Mouse (Mus musculus) left cerebral cortex, postnatal 14 days (tissue): Measurements from ENCODE around the gene Smg8. TPM values are rescaled to one million over a fixed set of nuclear protein-coding genes. Genes with fewer than 3 reads are reported as not detected.
A peak's percentile ranks its signal among the peaks of the same experiment; 100 is the strongest.

Experiments used
- DNase-seq, 2 experiments: peaks; one replicate each; pipeline ENCODE4 v3.0.0; 2021 to 2022; ENCODE audit warnings: low spot score in 2 of 2, mixed read lengths in 1 of 2
- intact Hi-C: fragments of 180-260 bp; cut with DNase I; formaldehyde crosslinking; loops from one replicate; pipeline ENCODE4 v1.15.1; 2025
- long read RNA-seq, 2 experiments: library from polyadenylated mRNA; stranded (forward); transcript quantifications; one replicate each; pipeline ENCODE4 v2.0.0; 2021
- total RNA-seq, 2 experiments: library from RNA; stranded (reverse); gene quantifications; 2 replicates each; pipeline ENCODE4 v1.2.3; 2021

The Smg8 gene
- 10 to 100 TPM; 14.6 to 15.0 TPM for total RNA-seq
- long read RNA-seq, experiment 1, transcript Smg8-201 (4 exons, 3,218 nt) = major isoform, 10 of 12 reads
- long read RNA-seq, experiment 1, partial matches to known transcripts = 1 of 12 reads
- long read RNA-seq, experiment 1, other reads (novel, unspliced or antisense) = 1 of 12 reads
- long read RNA-seq, experiment 2, transcript Smg8-201 (4 exons, 3,218 nt) = major isoform, 10 of 10 reads
- long read RNA-seq, experiment 2, partial matches to known transcripts = 0 of 10 reads
- long read RNA-seq, experiment 2, other reads (novel, unspliced or antisense) = 0 of 10 reads

DNA sequence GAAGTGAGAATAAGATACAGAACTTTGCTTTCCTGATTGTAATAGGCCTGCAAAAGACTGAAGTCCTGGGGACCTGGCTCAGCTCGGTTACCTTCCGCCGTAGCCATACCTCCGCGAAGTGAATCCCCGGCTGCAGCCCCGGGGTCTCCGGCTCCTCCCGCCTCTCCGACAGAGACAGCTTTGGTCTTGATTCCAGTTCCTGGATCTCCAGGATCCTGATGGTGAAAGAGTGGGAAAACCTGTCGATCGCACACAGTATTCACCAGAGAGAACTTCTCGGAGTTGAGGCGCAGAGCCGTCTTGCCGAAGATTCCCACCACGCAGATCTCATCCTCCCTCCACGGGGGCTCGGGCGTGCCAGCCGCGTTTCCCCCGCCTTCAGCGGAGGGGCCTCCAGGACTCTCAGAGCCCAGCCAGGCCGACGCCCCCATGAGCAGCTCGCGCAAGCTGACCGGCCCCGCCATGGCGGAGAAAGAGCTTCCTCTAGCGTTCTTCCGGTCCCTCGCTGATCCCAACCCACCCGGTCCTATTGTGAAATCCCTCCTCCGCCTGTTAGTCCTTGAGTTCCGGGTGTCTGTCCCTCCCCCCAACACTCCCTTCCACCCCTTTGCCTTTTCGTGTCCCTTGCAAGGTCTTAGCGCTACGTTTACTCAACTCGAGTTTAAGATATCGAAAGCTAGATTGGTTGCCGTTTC is at the start of gene Smg8:
Gene Smg8, minus strand, starts transcription at position 485 of the 695 bp plus-strand sequence.
- intact Hi-C loops = no loop called here
- peak; percentile 77 to 82 for DNase-seq

DNA sequence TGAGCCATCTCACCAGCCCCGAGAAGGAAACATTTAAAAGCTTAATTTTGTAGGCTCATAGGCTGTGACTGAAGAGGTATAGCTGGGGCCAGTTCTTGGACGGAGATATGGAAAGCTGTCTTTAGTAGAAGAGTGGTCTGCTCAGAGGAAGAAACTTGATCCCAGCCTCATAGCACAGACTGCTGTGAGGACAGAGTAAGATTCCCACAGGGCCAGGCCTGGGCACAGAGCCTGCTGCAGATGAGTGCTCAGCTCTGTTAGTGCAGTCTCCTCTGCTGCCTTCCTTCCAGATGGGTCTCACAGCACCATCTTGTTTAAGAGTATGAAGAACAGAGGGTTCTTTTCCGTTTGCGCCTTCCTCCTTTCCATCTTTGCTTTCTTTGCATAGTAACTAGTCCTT is 49.7 kb upstream of the Smg8 start:
- DNase-seq = peak; percentile 4 to 18
- intact Hi-C loops = no loop called here

GRCm38 (mm10) chr11:87126824-87127816 is 40.5 kb upstream of the Smg8 start, which contains the start of gene Trim37:
Trim37 (plus strand) TSS chr11:87127077.
- intact Hi-C loops = no loop called here
- DNase-seq = peak; percentile 91 to 92

DNA sequence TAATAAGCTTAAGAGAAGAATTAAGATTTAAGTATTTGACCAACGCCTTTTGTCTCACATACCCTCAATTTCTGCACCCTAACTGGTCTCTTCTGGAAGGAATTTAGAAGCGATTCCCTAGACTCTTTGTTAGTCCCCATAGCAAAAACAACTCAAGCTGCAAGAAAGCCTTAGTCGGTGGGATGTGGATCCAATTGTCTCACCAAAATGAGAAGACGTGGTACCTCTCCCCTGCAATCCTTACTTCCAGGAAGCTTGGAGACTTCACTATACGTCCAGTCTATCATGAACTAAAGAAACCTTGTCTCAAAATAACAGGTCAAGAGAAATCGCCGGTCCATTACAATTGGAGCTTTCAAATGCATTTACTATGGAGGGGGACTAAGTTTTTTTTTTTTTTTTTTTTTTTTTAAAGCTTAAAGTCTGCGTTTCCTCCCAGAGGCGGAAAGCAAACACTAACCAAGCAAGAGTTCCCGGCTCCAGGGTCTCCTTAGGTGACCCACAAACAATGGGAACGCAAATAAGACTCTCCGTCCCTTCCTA is 39.8 kb upstream of the Smg8 start:
- intact Hi-C loops = no loop called here
- DNase-seq = no peak

GRCm38 (mm10) chr11:87125562-87125961 is 39.0 kb upstream of the Smg8 start:
- intact Hi-C loops = no loop called here
- DNase-seq = no peak

DNA sequence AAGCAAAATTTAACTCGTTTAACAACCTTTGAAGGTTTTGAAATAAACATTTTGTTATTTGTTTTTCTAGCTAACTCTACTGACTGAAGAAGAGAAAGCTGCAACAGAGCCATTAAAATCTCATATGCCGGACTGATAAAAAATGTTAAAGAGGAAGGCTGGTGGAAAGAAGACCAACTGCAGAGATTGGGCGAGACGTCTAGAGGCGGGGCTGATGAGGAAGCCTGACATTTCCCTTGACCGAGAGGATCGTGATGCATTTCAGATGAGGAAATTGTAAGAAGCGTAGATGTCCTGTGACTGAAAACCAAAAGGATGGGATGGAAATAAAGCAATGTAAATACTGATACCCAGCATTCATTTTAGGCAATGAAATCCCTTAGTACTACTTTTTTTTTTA is 35.3 kb upstream of the Smg8 start:
- intact Hi-C loops = no loop called here
- no peak for DNase-seq

DNA sequence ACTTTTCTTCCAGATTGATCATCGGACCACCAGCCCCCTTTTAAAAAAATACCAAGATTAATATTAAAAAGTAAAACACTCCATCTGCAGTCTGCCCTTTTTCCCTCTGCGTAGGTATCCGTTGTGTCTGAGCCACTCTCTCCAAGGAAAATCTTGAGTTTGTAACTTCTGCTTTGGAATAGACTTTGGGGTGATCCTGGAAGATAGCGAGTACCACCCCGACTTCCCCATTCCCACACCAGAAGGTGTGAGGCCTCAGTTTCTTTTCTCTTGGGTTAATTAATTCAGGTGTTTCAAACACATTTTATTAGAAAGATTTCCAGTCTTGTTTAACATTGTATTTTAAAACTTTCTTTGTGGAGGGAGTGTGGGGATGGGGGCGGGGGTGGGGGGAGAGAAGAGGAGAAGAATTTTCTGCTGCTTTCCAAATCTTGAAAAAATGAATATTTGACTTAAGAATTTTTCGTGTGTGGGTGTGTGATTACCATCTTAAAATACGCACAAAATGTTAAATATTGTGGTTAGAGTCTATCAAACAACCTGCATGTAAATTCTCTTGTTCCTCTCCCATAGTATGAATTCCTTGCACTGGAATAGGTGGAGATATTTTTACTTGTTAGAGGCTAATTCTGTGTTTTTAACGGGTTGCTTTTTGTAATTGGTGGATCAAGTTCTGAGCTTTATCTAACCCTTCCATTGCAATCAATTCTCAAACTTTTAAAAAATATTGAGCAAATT is 23.8 kb upstream of the Smg8 start:
- intact Hi-C loops = no loop called here

DNA sequence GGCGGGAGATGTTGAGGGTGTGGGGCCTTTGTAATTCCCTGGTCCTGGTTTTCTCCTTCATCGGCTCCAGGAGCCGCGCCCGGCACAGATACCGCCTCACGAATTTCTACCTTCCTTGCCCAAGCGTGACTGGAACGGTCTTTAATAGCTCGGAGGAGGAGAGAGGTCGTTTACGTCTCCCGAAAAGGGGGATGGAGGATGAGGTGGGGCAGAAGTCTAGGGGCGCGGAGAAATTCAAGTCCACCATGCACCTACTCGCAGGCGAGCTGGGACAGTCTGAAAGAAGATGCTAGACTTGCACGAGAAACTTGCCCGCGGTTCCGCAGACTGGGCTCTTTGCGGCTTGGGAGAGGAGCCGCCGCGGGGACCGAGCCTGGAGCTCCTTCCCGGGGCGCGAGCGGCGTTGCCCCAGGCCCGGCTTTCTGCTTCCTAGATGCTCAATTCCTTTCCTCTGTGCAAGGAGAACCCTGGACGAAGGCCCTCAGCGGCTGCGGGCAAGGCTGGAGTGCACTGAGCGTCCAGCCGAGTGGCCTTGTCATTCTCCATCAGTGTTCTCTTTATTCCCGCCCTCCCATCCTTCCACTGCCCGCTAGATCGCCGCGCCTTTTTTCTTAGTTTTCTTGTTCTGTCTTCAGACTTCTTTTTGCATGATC is 23.1 kb upstream of the Smg8 start:
- intact Hi-C loops = no loop called here
- peak in 1 of 2 experiments; percentile 19 for DNase-seq

More for the DNA sequence above, 23.8 kb upstream of the Smg8 start:
- DNase-seq = no peak

DNA sequence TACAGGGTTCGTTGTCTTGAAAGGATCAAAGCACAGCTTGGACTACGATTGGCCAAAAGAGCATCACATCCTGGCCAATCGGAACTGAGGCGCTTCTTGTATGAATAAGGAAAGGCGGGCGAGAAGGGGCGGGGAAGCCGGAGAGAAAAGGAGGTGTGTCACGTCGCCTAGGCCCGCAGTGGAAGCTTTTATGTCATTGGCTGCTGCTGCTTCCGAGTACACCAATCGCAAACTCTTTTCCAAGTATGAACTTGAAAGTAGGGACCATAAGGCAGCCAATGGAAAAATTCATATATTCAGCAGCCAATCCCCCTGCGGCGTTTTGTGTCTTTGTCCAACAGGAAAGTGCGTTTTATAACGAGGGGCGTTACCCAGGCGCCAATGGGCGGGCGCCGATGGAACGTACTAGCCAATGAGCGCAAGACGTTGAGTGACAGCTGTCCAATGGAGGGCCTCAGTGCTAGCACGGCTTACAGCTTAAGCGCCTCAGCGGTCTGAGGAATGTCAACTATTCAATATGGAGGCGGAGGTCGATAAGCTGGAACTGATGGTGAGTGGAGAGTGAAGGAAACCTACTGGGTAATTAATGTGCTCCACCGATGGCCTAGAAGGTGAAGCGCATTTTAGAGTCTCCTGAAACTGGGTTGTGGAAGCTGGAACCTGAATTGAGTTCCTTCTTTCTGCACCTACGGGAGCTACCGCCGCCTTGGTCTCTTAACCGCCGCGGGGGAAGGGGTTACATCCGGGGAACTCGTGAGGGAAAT is 22.4 kb upstream of the Smg8 start, which contains the start of gene Ska2:
Gene Ska2, plus strand, starts transcription at position 480 of the 764 bp plus-strand sequence.
- intact Hi-C loops = no loop called here

DNA sequence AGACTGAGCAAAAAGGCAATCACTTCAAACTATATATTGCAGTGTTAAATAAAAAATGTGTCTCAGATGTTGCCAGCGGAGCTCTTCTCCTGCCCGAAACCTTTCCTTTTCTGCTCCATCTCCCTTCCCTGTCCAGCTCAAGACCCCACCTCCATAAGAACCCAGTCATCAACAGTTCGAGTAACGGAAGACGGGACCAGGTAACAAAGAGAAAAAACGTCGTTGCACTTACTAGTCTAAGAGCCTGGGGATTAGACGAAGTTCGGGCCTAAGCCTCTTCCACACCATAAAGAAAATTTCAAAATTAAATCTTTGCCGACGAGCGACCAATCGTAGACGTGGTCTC is 21.8 kb upstream of the Smg8 start, which contains the start of gene Prr11:
Gene Prr11, minus strand, starts transcription at position 300 of the 346 bp plus-strand sequence.
- DNase-seq = no peak
- intact Hi-C loops = no loop called here

More for the DNA sequence above, 22.4 kb upstream of the Smg8 start, which contains the start of gene Ska2:
- DNase-seq = peak; percentile 98 to 99

DNA sequence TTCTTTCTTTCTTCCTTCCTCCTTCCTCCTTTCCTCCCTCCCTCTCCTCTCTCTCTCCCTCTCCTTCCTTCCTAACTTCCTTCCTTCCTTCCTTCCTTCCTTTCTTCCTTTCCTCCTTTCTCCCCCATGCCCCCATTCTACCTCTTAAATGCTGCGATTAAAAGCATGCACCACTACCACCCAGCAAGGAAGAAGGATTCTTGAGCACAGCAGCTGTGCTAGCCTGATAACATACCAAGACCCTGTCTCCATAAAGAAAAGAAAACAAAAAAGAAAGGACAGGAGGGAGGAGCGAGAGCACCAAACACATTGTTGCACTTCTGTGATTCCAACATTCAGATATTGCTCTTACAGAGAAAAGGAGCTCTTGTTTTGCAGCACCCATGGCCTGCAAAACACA is 568 bp upstream of the Smg8 start:
- no peak for DNase-seq
- intact Hi-C loops = no loop called here

GRCm38 (mm10) chr11:87085461-87085860 is 1.1 kb downstream of the Smg8 start:
- DNase-seq = no peak
- intact Hi-C loops = no loop called here

DNA sequence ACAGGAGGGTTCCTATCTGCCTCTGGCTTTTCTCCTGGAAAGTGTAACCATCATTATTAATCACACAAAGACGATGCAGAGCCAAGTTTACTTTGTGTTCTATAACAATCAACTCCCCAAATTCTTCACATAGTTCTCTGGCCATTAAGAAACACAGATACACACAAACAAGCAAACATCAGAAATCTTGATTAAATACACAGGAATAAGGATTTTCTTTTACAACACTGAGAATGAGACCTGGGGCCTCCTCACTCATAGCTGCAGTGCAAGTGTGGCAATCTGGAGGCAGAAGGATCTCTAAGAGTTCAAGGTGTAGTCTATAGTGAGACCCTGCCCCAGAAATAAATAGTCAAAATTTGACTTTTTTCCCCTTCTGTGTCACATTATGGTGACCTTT is 2.9 kb downstream of the Smg8 start:
- DNase-seq = no peak
- intact Hi-C loops = no loop called here

- peak; percentile 87 to 90 for DNase-seq
- intact Hi-C loops = no loop called here
Observed at GRCm38 (mm10) chr11:87073866-87074440, 12.6 kb downstream of the Smg8 start, which contains the start of gene Gdpd1. Gdpd1 (minus strand) TSS chr11:87074062.

GRCm38 (mm10) chr11:87073343-87073865 is 13.2 kb downstream of the Smg8 start:
- peak; percentile 75 to 86 for DNase-seq
- intact Hi-C loops = no loop called here

GRCm38 (mm10) chr11:87062087-87062486 is 24.5 kb downstream of the Smg8 start:
- intact Hi-C loops = no loop called here

DNA sequence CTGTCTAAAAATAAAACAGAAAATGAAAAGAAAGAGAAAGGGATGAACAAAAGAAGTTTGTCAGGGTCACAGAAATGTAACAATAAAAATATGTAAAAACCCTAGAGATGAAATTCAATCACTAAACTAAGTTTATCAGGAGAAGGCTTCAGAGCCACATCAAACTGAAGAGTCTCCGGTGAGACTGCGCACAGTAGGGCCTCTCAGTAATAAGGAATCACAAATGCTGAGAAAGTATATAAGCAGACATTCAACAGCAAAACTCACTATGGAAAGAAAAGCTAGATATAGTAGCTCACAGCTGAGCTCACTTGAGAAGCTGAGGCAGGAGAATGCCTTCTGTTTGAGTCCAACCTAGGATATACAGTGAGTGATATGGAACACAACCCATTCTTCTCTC is 26.2 kb downstream of the Smg8 start:
- intact Hi-C loops = no loop called here
- DNase-seq = no peak

More at GRCm38 (mm10) chr11:87062087-87062486, 24.5 kb downstream of the Smg8 start:
- no peak for DNase-seq
